Mouse (Mus musculus) thymus, adult 2 months (tissue): ENCODE measurements around the gene Cacng4. TPM values are rescaled to one million over a fixed set of nuclear protein-coding genes. Genes with fewer than 3 reads are reported as not detected.

Experiments
- DNase-seq: peaks from one replicate; pipeline ENCODE4 v3.0.0; 2021
- H3K27ac ChIP-seq: fragments of 200-500 bp; 2 replicates; pipeline ENCODE4 v1.5.1; 2012; ENCODE audit warnings: low read length, control low read depth; ENCODE audit not compliant: control insufficient read depth, insufficient read depth
- H3K27me3 ChIP-seq: fragments of 200-500 bp; 2 replicates; pipeline ENCODE4 v1.6.1; 2012; ENCODE audit warnings: mild to moderate bottlenecking, low read length, moderate library complexity, mixed read lengths; ENCODE audit not compliant: control insufficient read depth, insufficient read depth
- H3K36me3 ChIP-seq: fragments of 200-500 bp; 2 replicates; pipeline ENCODE4 v1.6.1; 2012; ENCODE audit warnings: mild to moderate bottlenecking, low read length, moderate library complexity; ENCODE audit not compliant: control insufficient read depth, insufficient read depth
- H3K4me1 ChIP-seq: fragments of 200-500 bp; replicated peaks from 2 replicates; pipeline ENCODE4 v1.6.1; 2012; ENCODE audit warnings: low read length; ENCODE audit not compliant: control insufficient read depth, insufficient read depth
- H3K4me3 ChIP-seq: fragments of 200-500 bp; 2 replicates; pipeline ENCODE4 v1.5.1; 2012; ENCODE audit warnings: mild to moderate bottlenecking, low read length, control low read depth, moderate library complexity; ENCODE audit not compliant: control insufficient read depth, insufficient read depth
- CTCF ChIP-seq: fragments of 200-500 bp; IDR thresholded peaks from 2 replicates; pipeline ENCODE4 v1.5.1; 2012; ENCODE audit warnings: mild to moderate bottlenecking, control low read depth, low read length, moderate library complexity, borderline replicate concordance; ENCODE audit not compliant: control insufficient read depth, poor library complexity, insufficient read depth; ENCODE audit errors: extremely low read depth
- POLR2A ChIP-seq: fragments of 200-500 bp; IDR thresholded peaks from 2 replicates; pipeline ENCODE4 v1.6.1; 2012; ENCODE audit warnings: mild to moderate bottlenecking, low read length, control low read depth, moderate library complexity; ENCODE audit not compliant: control insufficient read depth, poor library complexity, insufficient read depth; ENCODE audit errors: extremely low read depth
- WGBS: fragments of 180-500 bp; shearing (Covaris S2); methylation state at CpG from one replicate; pipeline ENCODE4 v1.1.7; 2018; 5-methylcytosine and 5-hydroxymethylcytosine counted together
- polyA plus RNA-seq: library from polyadenylated mRNA; depleted of rRNA; stranded (reverse); fragments of >200 nt; gene quantifications from 2 replicates; pipeline ENCODE4 v1.2.3, GENCODE M21; 2012

Cacng4 gene
- polyA plus RNA-seq, 1 experiment: 4.8 TPM

GRCm38 (mm10) chr11:107801946-107802345 is 7.6 kb upstream of the Cacng4 start:
- TF ChIP-seq POLR2A: no peak
- TF ChIP-seq CTCF: no peak
- H3K4me3 ChIP-seq: no peak overlapping the region
- no peak for DNase-seq
- WGBS: 90% methylated on average over 3 of the region's 3 CpGs
- H3K4me1 ChIP-seq: peaks cover 12% of the 10 kb centered on the region
- no peaks in the 10 kb centered on the region for H3K27me3 ChIP-seq
- no peak overlapping the region for H3K27ac ChIP-seq
- H3K36me3 ChIP-seq: no peaks in the 10 kb centered on the region

- no peaks in the 10 kb centered on the region for H3K36me3 ChIP-seq
- 21% methylated on average over 9 of the region's 9 CpGs for WGBS
- H3K27me3 ChIP-seq: no peaks in the 10 kb centered on the region; the same call in 1 of the 2 replicates
Measured at GRCm38 (mm10) chr11:107799331-107799730, 5.0 kb upstream of the Cacng4 start.

GRCm38 (mm10) chr11:107796346-107796745 is 2.0 kb upstream of the Cacng4 start:
- Histone ChIP-seq H3K27ac (no peak overlapping the region), H3K36me3 (no peaks in the 10 kb centered on the region), H3K4me3 (no peak overlapping the region), H3K4me1 (peaks cover 48% of the 10 kb centered on the region), H3K27me3 (peaks cover 4% of the 10 kb centered on the region; the same call in 1 of the 2 replicates)
- 19% methylated on average over 7 of the region's 7 CpGs for WGBS
- TF ChIP-seq POLR2A (no peak), CTCF (no peak)
- peak; percentile 56 for DNase-seq

More at GRCm38 (mm10) chr11:107799331-107799730, 5.0 kb upstream of the Cacng4 start:
- Histone ChIP-seq H3K4me1 (peaks cover 30% of the 10 kb centered on the region), H3K27ac (no peak overlapping the region), H3K4me3 (no peak overlapping the region)
- TF ChIP-seq CTCF (no peak), POLR2A (no peak)
- DNase-seq: peak; percentile 32

- Histone ChIP-seq H3K4me3 (no peak overlapping the region), H3K27me3 (peaks cover 4% of the 10 kb centered on the region; the same call in 1 of the 2 replicates), H3K4me1 (peaks cover 53% of the 10 kb centered on the region), H3K27ac (no peak overlapping the region), H3K36me3 (no peaks in the 10 kb centered on the region)
- 8% methylated on average over 9 of the region's 9 CpGs for WGBS
- no peak for TF ChIP-seq POLR2A
- TF ChIP-seq CTCF: no peak
- DNase-seq: no peak
Measured at GRCm38 (mm10) chr11:107795384-107796035, 1.2 kb upstream of the Cacng4 start.

GRCm38 (mm10) chr11:107794103-107794493 is 259 bp downstream of the Cacng4 start:
- no peaks in the 10 kb centered on the region for H3K36me3 ChIP-seq
- peaks cover 4% of the 10 kb centered on the region; the same call in 1 of the 2 replicates for H3K27me3 ChIP-seq
- peak; percentile 30 for DNase-seq
- H3K4me3 ChIP-seq: peak overlapping the region; percentile 52
- whole genome bisulfite sequencing: 4% methylated on average over 41 of the region's 41 CpGs
- H3K27ac ChIP-seq: no peak overlapping the region
- H3K4me1 ChIP-seq: peaks cover 44% of the 10 kb centered on the region
- TF ChIP-seq CTCF (no peak), POLR2A (no peak)

GRCm38 (mm10) chr11:107793200-107794102 is 906 bp downstream of the Cacng4 start:
- H3K36me3 ChIP-seq: no peaks in the 10 kb centered on the region
- H3K27me3 ChIP-seq: peaks cover 4% of the 10 kb centered on the region; the same call in 1 of the 2 replicates
- no peak overlapping the region for H3K27ac ChIP-seq
- peaks cover 41% of the 10 kb centered on the region for H3K4me1 ChIP-seq
- peak overlapping the region; percentile 52 for H3K4me3 ChIP-seq
- 1% methylated on average over 63 of the region's 64 CpGs for WGBS
- DNase-seq: peak; percentile 67
- no peak for TF ChIP-seq POLR2A
- no peak for TF ChIP-seq CTCF
